Mouse (Mus musculus) limb, embryonic 12.5 days (tissue): ENCODE data around the gene Lrfn5. TPM values are rescaled to one million over a fixed set of nuclear protein-coding genes. Genes with fewer than 3 reads are reported as not detected.

Experiments
- ATAC-seq: fragments of 200-750 bp; cut with Nextera tagmentation; 2 replicates; pipeline ENCODE4 v1.8.0; 2017; ENCODE audit warnings: low read depth, moderate TSS enrichment; ENCODE audit not compliant: insufficient number of reproducible peaks, insufficient read depth, low FRiP score, low TSS enrichment
- H3K27ac ChIP-seq: fragments of 300-500 bp; sonication (generic); 2 replicates; pipeline ENCODE4 v1.5.1; 2016; ENCODE audit warnings: mild to moderate bottlenecking, moderate library complexity
- H3K27me3 ChIP-seq: fragments of 300-500 bp; sonication (generic); 2 replicates; pipeline ENCODE4 v1.6.1; 2016; ENCODE audit warnings: mild to moderate bottlenecking, moderate library complexity
- H3K36me3 ChIP-seq: fragments of 300-500 bp; sonication (generic); 2 replicates; pipeline ENCODE4 v1.6.1; 2016; ENCODE audit warnings: mild to moderate bottlenecking, moderate library complexity
- H3K4me1 ChIP-seq: fragments of 300-500 bp; sonication (generic); replicated peaks from 2 replicates; pipeline ENCODE4 v1.6.1; 2016
- H3K4me2 ChIP-seq: fragments of 300-500 bp; sonication (generic); 2 replicates; pipeline ENCODE4 v1.6.1; 2016; ENCODE audit warnings: mild to moderate bottlenecking, moderate library complexity
- H3K4me3 ChIP-seq: fragments of 300-500 bp; sonication (generic); replicated peaks from 2 replicates; pipeline ENCODE4 v1.5.1; 2016; ENCODE audit warnings: mild to moderate bottlenecking
- H3K9ac ChIP-seq: fragments of 300-500 bp; sonication (generic); replicated peaks from 2 replicates; pipeline ENCODE4 v1.6.1; 2016; ENCODE audit warnings: mild to moderate bottlenecking, moderate library complexity
- H3K9me3 ChIP-seq: fragments of 300-500 bp; sonication (generic); 2 replicates; pipeline ENCODE4 v1.6.1; 2016; ENCODE audit warnings: mild to moderate bottlenecking, moderate library complexity
- WGBS: fragments of 180-500 bp; shearing (Covaris S2); methylation state at CpG from one replicate; pipeline ENCODE4 v1.1.7; 2016; 5-methylcytosine and 5-hydroxymethylcytosine counted together
- polyA plus RNA-seq: library from polyadenylated mRNA; unstranded; fragments of >200 nt; fragmentation: Nextera tagmentation; extraction: Ambion mirVana; gene quantifications from 2 replicates; pipeline ENCODE4 v1.2.1, GENCODE M21; 2016

Gene Lrfn5
- polyA plus RNA-seq = 1.6 and 2.8 TPM in 2 replicates

DNA sequence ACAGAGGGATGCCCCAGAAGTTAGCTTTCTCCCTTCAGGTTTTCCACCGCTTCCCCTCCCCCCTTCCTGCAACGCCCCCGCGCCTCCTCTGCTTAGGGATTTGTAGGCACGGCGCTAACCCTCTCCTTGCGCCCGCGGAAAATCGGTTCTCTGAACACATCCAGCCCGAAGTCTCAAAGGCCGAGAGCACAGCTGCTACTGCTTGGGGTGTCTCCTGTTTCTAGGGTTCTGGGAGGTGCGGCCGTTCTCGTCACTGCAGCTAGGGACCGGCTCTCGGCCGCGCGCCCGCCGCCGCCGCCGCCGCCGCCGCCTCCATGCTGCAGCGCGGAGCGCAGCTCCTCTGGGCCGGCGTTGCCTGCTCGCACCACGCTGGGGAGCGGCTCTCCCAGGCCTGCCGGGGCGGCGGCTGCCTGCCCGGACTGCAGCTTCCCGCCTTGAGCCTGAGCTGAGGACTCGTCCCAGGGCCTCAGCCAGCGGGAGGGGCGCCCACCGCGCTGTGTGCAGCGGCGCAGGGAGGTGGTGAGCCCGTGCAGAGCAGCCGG, at the start of gene Lrfn5:
TSS of gene Lrfn5 (plus strand) at position 322 of the 542 bp plus-strand sequence.
- H3K4me1 ChIP-seq = peaks cover 26% of the 10 kb centered on the region
- peak; percentile 84 for ATAC-seq
- H3K27me3 ChIP-seq = peaks cover 50% of the 10 kb centered on the region
- 0 out of 2 replicates have a peak within 1 kb of the TSS, but pooled peaks have one; percentile 41 for H3K27ac ChIP-seq
- H3K4me2 ChIP-seq = peak within 1 kb of the TSS; percentile 81
- peak within 1 kb of the TSS; percentile 59 for H3K4me3 ChIP-seq
- peak within 1 kb of the TSS; percentile 58 for H3K9ac ChIP-seq
- no peaks in the 10 kb centered on the region for H3K36me3 ChIP-seq
- WGBS = under 1% methylated on average over 48 of the region's 50 CpGs
- H3K9me3 ChIP-seq = no peaks in the 10 kb centered on the region

DNA sequence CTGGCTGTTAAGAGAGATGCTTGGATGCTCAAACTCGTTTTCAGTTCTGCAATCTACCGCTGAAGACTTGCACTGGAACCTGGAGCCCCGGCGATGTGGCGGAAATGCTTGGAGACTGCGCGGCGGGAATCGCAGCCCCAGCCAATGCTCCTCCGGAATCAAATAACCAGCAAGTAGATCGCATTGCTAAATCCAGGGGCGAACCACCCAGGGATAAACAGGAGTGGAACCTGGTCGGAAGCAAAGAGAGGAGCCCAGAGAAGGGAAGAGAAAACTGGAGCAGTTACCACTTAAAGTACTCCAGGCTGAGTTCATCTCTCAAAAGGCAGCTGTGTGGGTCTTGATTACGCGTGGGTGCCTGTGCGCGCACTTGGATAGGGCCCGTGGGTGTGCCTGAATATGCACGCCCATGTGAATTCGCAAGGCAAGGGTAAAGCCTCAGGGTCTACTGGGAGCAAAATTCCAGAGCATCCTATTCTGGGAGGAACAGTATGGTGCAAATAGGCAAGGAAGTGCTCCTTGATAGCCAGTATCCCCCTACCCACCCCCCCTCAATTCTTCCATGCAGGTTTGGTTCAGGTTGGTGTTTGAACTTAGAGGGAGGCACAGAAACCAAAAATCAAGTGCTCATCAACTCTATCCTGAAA, 1.3 kb upstream of the Lrfn5 start:
- ATAC-seq = 0 out of 2 replicates have a peak, but pooled peaks have one; percentile 6
- H3K27me3 ChIP-seq = peaks cover 50% of the 10 kb centered on the region

DNA sequence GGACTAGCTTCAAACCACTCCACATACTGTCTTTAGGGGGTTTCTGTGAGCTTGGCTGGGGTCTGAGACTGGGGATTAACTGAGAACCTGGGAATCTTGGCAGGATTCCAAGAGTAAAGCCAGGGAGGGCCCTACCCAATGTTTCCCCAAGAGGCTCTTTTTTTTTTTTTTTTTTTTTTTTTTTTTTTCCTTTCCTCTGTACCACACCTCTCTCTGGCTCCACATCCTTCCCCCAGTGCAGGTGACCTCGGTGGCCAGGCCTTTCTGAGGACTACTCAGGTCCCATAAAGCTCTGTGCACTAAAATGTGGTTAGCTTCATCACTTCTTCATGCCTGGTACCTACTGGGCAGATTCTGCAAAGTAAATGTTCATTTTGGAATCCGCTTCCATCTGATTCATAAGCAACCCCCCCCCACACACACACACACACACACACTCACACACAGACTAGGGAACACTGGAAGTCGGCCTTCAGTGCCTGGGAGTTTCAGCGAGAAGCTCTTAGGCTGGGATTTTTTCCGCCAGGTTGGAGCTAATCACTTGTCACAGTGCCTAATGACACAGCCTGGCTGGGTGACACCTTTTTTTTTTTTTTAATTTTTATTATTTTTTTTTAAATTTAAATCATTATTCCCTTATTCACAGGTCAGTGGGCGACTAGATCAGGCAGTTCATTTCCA, 662 bp upstream of the Lrfn5 start:
- Histone ChIP-seq H3K4me1 (peaks cover 26% of the 10 kb centered on the region), H3K36me3 (no peaks in the 10 kb centered on the region), H3K27ac (no peak overlapping the region), H3K9me3 (no peaks in the 10 kb centered on the region), H3K9ac (no peak overlapping the region), H3K4me3 (peak overlapping the region; percentile 59), H3K4me2 (peak overlapping the region; percentile 81), H3K27me3 (peaks cover 50% of the 10 kb centered on the region)
- peak; percentile 28; the same call in 1 of the 2 replicates for ATAC-seq
- 2% methylated on average over 6 of the region's 6 CpGs for whole genome bisulfite sequencing

More for the DNA sequence above, 1.3 kb upstream of the Lrfn5 start:
- WGBS = 3% methylated on average over 20 of the region's 20 CpGs
- Histone ChIP-seq H3K27ac (no peak overlapping the region), H3K4me3 (peak overlapping the region; percentile 31), H3K9me3 (no peaks in the 10 kb centered on the region), H3K36me3 (no peaks in the 10 kb centered on the region), H3K4me1 (peaks cover 26% of the 10 kb centered on the region), H3K4me2 (peak overlapping the region; percentile 81), H3K9ac (no peak overlapping the region)

DNA sequence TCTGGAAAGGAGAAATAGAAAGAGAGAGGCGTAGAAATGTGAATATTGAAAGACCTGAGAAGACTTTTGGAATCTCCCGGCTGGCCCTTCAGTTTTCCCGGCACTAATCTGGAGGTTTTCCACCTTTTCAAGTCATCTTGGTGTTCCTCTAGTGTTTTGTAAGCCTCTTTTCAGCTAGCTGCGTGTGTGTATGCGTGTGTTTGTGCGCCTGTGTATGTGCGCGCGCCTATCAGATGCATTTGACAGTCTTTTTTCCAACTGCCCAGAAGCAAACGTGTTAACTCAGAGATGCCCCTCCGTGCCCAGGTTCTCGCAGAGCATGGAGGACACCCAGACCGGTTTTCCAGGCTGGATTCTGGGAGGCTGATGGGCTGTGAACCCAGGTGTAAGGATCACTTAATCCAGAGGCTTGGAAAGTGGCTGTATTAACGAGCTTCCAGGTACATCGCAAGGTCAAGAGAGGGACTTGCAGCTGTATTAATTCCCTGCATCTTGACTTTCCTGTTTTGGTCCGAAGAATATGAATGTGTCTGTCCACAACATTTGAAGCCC, 757 bp downstream of the Lrfn5 start:
- Histone ChIP-seq H3K36me3 (no peaks in the 10 kb centered on the region), H3K4me1 (peaks cover 26% of the 10 kb centered on the region), H3K27ac (no peak overlapping the region), H3K9me3 (no peaks in the 10 kb centered on the region), H3K27me3 (peaks cover 50% of the 10 kb centered on the region), H3K4me2 (peak overlapping the region; percentile 81), H3K9ac (no peak overlapping the region; the same call in 1 of the 2 replicates), H3K4me3 (peak overlapping the region; percentile 59)
- 3% methylated on average over 16 of the region's 16 CpGs for WGBS
- ATAC-seq = no peak

DNA sequence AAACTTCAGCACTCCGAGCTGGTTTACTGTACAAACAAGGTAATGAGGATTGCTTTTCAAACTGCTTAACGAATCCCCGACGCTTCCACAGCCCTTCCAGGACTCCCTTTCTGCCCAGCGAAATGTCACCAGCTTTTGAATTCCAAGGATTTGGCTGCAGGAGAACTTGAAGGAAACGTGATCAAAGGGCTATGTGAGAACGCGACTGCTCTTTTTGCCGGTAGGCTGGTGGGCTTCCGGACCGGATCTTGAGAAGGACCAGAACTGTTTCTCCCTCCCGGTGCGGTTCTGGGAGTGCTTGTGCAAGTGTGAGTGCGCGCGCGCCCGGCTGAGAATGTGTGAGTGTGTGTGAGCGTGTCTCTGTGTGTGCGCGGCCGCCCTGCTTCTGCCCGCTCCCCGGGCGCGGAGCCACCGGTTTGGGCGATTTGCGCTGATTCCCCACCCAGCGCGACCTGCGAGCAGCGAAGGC, 1.3 kb downstream of the Lrfn5 start:
- ATAC-seq = no peak
- Histone ChIP-seq H3K27me3 (peaks cover 50% of the 10 kb centered on the region), H3K9ac (peak overlapping the region; percentile 42; the same call in 1 of the 2 replicates), H3K4me1 (peaks cover 26% of the 10 kb centered on the region), H3K36me3 (no peaks in the 10 kb centered on the region), H3K4me3 (peak overlapping the region; percentile 59), H3K4me2 (peak overlapping the region; percentile 81), H3K27ac (no peak overlapping the region), H3K9me3 (no peaks in the 10 kb centered on the region)
- WGBS = under 1% methylated on average over 33 of the region's 33 CpGs

DNA sequence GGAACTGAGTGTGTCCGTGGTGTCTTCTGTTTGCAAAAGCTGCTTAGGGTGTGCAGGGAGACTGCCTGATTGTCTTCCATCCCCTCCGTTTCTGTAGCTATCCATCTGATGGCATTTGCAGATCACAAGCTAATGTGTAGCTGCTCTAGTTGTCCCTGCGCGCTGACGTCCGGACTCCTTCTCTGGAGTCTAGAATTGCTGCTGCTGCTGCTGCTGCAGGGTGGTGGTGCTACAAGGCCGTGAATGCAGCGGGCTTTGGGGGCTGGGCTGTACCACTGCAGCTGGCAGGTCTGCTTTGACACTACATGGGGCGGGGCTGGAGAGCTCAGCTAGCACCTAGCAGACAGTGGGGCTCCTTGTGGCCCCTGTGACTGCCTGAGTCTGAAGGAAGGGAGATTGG, 3.2 kb downstream of the Lrfn5 start:
- under 1% methylated on average over 9 of the region's 9 CpGs for WGBS
- peak; percentile 60; the same call in 1 of the 2 replicates for ATAC-seq
- Histone ChIP-seq H3K4me1 (peaks cover 25% of the 10 kb centered on the region), H3K27ac (no peak overlapping the region), H3K4me2 (peak overlapping the region; percentile 22), H3K9me3 (no peaks in the 10 kb centered on the region), H3K4me3 (no peak overlapping the region), H3K9ac (no peak overlapping the region), H3K36me3 (no peaks in the 10 kb centered on the region), H3K27me3 (peaks cover 42% of the 10 kb centered on the region)

DNA sequence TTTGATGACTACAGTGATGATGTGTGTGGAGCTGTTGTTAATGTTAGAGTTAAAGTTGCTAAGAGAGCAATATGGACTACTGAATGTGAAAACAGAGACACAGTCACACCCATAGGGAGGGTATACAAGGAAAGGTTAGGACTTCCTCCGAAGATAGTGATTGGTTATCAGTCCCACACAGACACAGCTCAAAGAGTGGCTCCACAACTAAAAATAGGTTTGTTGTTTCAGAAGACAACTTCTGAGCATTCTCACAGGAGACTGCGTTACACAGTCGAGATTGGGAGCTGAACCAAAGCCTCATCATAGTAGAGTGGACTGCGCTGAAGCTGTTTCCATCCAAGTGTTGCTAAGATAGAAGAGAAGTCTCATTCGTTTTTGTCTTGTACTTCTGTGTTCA, 57.0 kb downstream of the Lrfn5 start:
- no peak for ATAC-seq

DNA sequence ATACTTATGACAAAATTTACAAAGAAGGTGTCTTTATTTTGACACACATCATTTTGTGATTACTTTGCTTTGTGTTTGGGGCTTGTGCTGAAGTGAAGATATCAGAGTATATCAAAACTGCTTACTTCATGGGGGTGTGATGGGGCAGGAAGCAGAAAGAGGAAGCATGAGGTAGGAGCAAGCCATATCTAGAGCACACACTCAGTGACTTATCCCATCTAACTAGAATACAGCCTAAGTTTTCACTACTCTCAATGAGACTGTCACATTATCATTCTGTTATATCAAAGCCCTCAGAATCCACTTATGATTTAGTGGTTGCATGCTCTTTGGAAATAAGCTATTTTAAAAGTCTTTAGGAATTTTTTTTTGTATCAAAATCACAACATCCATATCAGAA, 77.4 kb downstream of the Lrfn5 start:
- Histone ChIP-seq H3K4me3 (no peak overlapping the region), H3K4me2 (no peak overlapping the region), H3K27me3 (no peaks in the 10 kb centered on the region), H3K36me3 (no peaks in the 10 kb centered on the region), H3K9me3 (no peaks in the 10 kb centered on the region), H3K27ac (no peak overlapping the region), H3K9ac (no peak overlapping the region), H3K4me1 (no peaks in the 10 kb centered on the region)
- ATAC-seq = no peak

More for the DNA sequence above, 57.0 kb downstream of the Lrfn5 start:
- H3K9ac ChIP-seq = no peak overlapping the region
- no peaks in the 10 kb centered on the region for H3K9me3 ChIP-seq
- WGBS = 80% methylated on average over 5 of the region's 5 CpGs
- H3K27me3 ChIP-seq = no peaks in the 10 kb centered on the region
- H3K27ac ChIP-seq = no peak overlapping the region
- no peaks in the 10 kb centered on the region for H3K4me1 ChIP-seq
- no peak overlapping the region for H3K4me2 ChIP-seq
- H3K4me3 ChIP-seq = no peak overlapping the region
- no peaks in the 10 kb centered on the region for H3K36me3 ChIP-seq

DNA sequence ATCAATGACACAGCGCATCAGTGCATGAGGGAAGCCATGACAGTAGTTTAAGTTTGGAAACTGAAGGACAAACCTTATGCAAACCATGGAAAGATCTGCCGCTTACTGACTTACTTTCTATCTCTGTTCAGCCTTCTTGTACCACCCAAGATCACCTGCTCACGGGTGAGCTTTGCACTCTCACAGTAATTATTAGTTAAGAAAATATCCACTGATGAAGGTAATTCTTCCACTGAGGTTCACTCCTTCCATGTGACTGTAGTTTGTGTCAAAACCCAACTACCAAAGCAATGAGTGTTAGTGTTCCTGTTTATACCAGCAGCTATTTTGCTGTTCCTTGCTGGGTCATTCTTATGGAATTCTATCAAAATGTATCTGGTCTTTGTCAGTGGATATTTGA, 84.9 kb downstream of the Lrfn5 start:
- no peaks in the 10 kb centered on the region for H3K4me1 ChIP-seq
- H3K4me2 ChIP-seq = no peak overlapping the region
- H3K9ac ChIP-seq = no peak overlapping the region
- H3K27me3 ChIP-seq = no peaks in the 10 kb centered on the region
- no peak overlapping the region for H3K4me3 ChIP-seq
- H3K9me3 ChIP-seq = no peaks in the 10 kb centered on the region
- no peak overlapping the region for H3K27ac ChIP-seq
- WGBS = 90% methylated on average over 3 of the region's 3 CpGs
- no peaks in the 10 kb centered on the region for H3K36me3 ChIP-seq
- no peak for ATAC-seq

DNA sequence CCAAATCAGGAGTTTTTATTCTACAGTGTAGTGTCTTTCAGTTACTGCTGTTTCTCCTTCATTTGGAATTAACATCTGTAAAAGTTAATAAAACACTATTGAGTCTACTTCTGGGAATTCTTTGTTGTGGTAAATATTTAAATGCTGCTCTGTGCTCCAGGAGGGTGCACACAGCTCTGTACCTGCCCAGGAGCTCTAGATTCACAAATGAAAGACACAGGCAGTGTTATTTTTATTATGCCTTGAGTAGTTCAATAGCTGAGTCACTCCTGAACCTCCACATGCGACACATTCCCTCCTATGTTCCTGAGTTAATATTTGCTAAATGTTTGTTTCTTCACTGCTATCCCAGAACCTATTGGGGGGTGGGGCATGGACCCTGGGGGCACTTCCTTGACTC, 87.1 kb downstream of the Lrfn5 start:
- H3K9me3 ChIP-seq = no peaks in the 10 kb centered on the region
- no peaks in the 10 kb centered on the region for H3K27me3 ChIP-seq
- H3K4me2 ChIP-seq = no peak overlapping the region
- H3K9ac ChIP-seq = no peak overlapping the region
- no peak overlapping the region for H3K27ac ChIP-seq
- H3K4me3 ChIP-seq = no peak overlapping the region
- H3K4me1 ChIP-seq = no peaks in the 10 kb centered on the region
- no peaks in the 10 kb centered on the region for H3K36me3 ChIP-seq
- 81% methylated on average over 1 of the region's 1 CpGs for WGBS
- no peak for ATAC-seq

DNA sequence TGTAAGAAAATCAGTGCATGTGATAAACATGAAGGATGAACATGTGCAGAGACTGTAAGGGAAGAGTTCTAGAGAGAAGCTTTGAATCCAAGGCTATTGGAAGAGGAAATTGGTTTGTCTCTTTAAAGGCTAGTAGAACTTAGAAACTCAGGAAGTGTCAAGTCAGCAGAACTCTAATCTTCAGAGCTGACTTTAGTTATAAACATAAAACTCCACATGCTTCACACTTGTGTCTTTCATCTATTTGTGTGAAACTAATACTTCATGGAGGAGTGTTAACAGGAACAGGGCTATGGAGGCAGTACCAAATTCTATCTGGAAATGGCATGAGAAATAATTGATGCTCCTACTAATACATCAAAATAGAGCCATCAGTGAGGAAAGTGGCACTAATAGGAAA, 101.6 kb downstream of the Lrfn5 start:
- H3K27ac ChIP-seq = no peak overlapping the region
- H3K9ac ChIP-seq = no peak overlapping the region
- H3K4me1 ChIP-seq = no peaks in the 10 kb centered on the region
- no peak for ATAC-seq
- no peak overlapping the region for H3K4me2 ChIP-seq
- H3K27me3 ChIP-seq = no peaks in the 10 kb centered on the region
- no peak overlapping the region for H3K4me3 ChIP-seq
- H3K36me3 ChIP-seq = no peaks in the 10 kb centered on the region
- H3K9me3 ChIP-seq = no peaks in the 10 kb centered on the region
